Mouse (Mus musculus) stomach, embryonic 16.5 days (tissue): ENCODE results near the gene Timm10. TPM values are rescaled to one million over a fixed set of nuclear protein-coding genes. Genes with fewer than 3 reads are reported as not detected.

Experiments used
- ATAC-seq: fragments of 200-750 bp; cut with Nextera tagmentation; 2 replicates; pipeline ENCODE4 v1.8.0; 2017; ENCODE audit warnings: moderate number of reproducible peaks, moderate TSS enrichment; ENCODE audit not compliant: insufficient read depth, low FRiP score
- H3K27ac ChIP-seq: fragments of 300-500 bp; sonication (generic); 2 replicates; pipeline ENCODE4 v1.5.1; 2014; ENCODE audit warnings: low read length
- H3K27me3 ChIP-seq: fragments of 300-500 bp; sonication (generic); 2 replicates; pipeline ENCODE4 v1.6.1; 2014; ENCODE audit warnings: low read length, control low read depth, mixed read lengths; ENCODE audit not compliant: control insufficient read depth, insufficient read depth
- H3K36me3 ChIP-seq: fragments of 300-500 bp; sonication (generic); 2 replicates; pipeline ENCODE4 v1.6.1; 2014; ENCODE audit warnings: low read length; ENCODE audit not compliant: control insufficient read depth, insufficient read depth
- H3K4me1 ChIP-seq: fragments of 300-500 bp; sonication (generic); 2 replicates; pipeline ENCODE4 v1.6.1; 2014; ENCODE audit warnings: low read length, control low read depth, mixed read lengths; ENCODE audit not compliant: control insufficient read depth, insufficient read depth
- H3K4me2 ChIP-seq: fragments of 300-500 bp; sonication (generic); 2 replicates; pipeline ENCODE4 v1.6.1; 2014; ENCODE audit warnings: low read depth, low read length, mixed read lengths
- H3K4me3 ChIP-seq: fragments of 300-500 bp; sonication (generic); replicated peaks from 2 replicates; pipeline ENCODE4 v1.5.1; 2014; ENCODE audit warnings: mild to moderate bottlenecking, low read length
- H3K9ac ChIP-seq: fragments of 300-500 bp; sonication (generic); 2 replicates; pipeline ENCODE4 v1.6.1; 2014; ENCODE audit warnings: low read length
- H3K9me3 ChIP-seq: fragments of 300-500 bp; sonication (generic); replicated peaks from 2 replicates; pipeline ENCODE4 v1.6.1; 2016; ENCODE audit warnings: low read length, control low read depth; ENCODE audit not compliant: control insufficient read depth
- WGBS: fragments of 180-500 bp; shearing (Covaris S2); extraction: QIAGEN DNeasy Blood & Tissue Kit; methylation state at CpG from one replicate; pipeline ENCODE4 v1.1.7; 2014; 5-methylcytosine and 5-hydroxymethylcytosine counted together
- polyA plus RNA-seq: library from polyadenylated mRNA; unstranded; fragments of >200 nt; fragmentation: Nextera tagmentation; extraction: Ambion mirVana; gene quantifications from 2 replicates; pipeline ENCODE4 v1.2.1, GENCODE M21; 2015

Gene Timm10
- polyA plus RNA-seq, 1 experiment from 2014 or later = 45.6 TPM

- peak overlapping the region; percentile 91 for H3K27ac ChIP-seq
Observed at GRCm38 (mm10) chr2:84831666-84832391, 5.0 kb downstream of the Timm10 start.

GRCm38 (mm10) chr2:84837107-84837506 lies 10.3 kb downstream of the Timm10 start:
- Histone ChIP-seq H3K4me2 (no peak overlapping the region), H3K27me3 (no peaks in the 10 kb centered on the region; the same call in 1 of the 2 replicates), H3K36me3 (no peaks in the 10 kb centered on the region), H3K9me3 (no peaks in the 10 kb centered on the region), H3K4me3 (no peak overlapping the region), H3K27ac (no peak overlapping the region), H3K9ac (no peak overlapping the region), H3K4me1 (peaks cover 29% of the 10 kb centered on the region)
- no peak for ATAC-seq
- WGBS = 52% methylated on average over 8 of the region's 8 CpGs

More at GRCm38 (mm10) chr2:84831666-84832391, 5.0 kb downstream of the Timm10 start:
- peak; percentile 85 for ATAC-seq
- Histone ChIP-seq H3K9me3 (no peaks in the 10 kb centered on the region), H3K4me3 (no peak overlapping the region), H3K27me3 (no peaks in the 10 kb centered on the region), H3K36me3 (no peaks in the 10 kb centered on the region), H3K9ac (peak overlapping the region; percentile 47; the same call in 1 of the 2 replicates), H3K4me1 (peaks cover 8% of the 10 kb centered on the region; the same call in 1 of the 2 replicates), H3K4me2 (0 out of 2 replicates have a peak overlapping the region, but pooled peaks have one; percentile 20)
- WGBS = 26% methylated on average over 10 of the region's 10 CpGs

DNA sequence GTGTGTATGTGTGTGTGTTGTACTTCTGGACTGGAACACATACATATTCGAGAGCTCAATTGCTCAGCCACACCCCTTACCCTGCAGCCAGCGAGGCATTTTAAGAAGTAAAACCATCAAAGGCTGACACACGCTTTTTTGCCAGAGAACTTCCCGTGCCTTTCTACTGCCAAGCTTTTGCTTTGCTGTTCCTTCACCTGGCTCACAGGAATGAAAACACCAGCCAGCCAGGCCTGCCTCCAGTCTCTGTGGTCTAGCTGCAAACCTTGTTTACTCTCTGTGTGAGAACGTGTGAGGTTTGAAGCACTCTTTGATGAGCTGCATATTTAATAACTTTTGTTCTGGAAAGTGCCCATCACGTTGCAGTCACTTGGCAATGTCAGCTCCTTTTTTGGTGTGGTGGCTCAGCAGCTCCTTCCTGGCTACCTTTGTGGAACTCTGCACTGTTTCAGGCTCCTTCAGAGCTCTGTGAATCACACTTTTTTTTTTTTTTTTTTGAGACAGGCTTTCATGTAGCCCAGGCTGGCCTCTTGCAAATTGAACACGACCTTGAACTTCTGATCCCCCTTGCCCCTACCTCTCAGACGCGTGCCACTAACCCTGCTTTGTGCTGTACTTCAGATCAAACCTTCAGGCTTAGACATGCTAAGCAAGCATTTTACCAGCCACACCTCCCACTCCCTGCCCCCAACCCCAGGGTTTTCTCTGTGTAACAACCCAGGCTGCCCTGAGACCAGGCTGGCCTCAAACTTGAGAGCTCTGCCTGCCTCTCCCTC lies 11.2 kb downstream of the Timm10 start:
- no peak overlapping the region for H3K4me2 ChIP-seq
- no peaks in the 10 kb centered on the region for H3K36me3 ChIP-seq
- H3K4me1 ChIP-seq = peaks cover 29% of the 10 kb centered on the region
- no peaks in the 10 kb centered on the region; the same call in 1 of the 2 replicates for H3K27me3 ChIP-seq
- no peaks in the 10 kb centered on the region for H3K9me3 ChIP-seq
- H3K27ac ChIP-seq = no peak overlapping the region
- no peak overlapping the region for H3K4me3 ChIP-seq
- 29% methylated on average over 9 of the region's 9 CpGs for WGBS
- ATAC-seq = no peak
- H3K9ac ChIP-seq = no peak overlapping the region

- ATAC-seq = no peak
- Histone ChIP-seq H3K9me3 (no peaks in the 10 kb centered on the region), H3K9ac (peak within 1 kb of the TSS; percentile 89), H3K27me3 (no peaks in the 10 kb centered on the region; the same call in 1 of the 2 replicates), H3K36me3 (no peaks in the 10 kb centered on the region), H3K4me3 (peak within 1 kb of the TSS; percentile 78), H3K27ac (peak within 1 kb of the TSS; percentile 86), H3K4me1 (peaks cover 29% of the 10 kb centered on the region), H3K4me2 (peak within 1 kb of the TSS; percentile 97)
- 31% methylated on average over 10 of the region's 10 CpGs for WGBS
Observed at GRCm38 (mm10) chr2:84838593-84838949, 11.8 kb downstream of the Timm10 start, which contains the start of gene Slc43a1. Gene Slc43a1, plus strand, starts transcription at chr2:84838850.

- Histone ChIP-seq H3K4me1 (peaks cover 29% of the 10 kb centered on the region), H3K4me2 (peak overlapping the region; percentile 97), H3K27ac (peak overlapping the region; percentile 86), H3K9me3 (no peaks in the 10 kb centered on the region), H3K9ac (peak overlapping the region; percentile 89), H3K27me3 (no peaks in the 10 kb centered on the region; the same call in 1 of the 2 replicates), H3K36me3 (no peaks in the 10 kb centered on the region), H3K4me3 (peak overlapping the region; percentile 78)
- WGBS = under 1% methylated on average over 47 of the region's 47 CpGs
- peak; percentile 41 for ATAC-seq
Observed at GRCm38 (mm10) chr2:84838993-84839980, 12.5 kb downstream of the Timm10 start.

DNA sequence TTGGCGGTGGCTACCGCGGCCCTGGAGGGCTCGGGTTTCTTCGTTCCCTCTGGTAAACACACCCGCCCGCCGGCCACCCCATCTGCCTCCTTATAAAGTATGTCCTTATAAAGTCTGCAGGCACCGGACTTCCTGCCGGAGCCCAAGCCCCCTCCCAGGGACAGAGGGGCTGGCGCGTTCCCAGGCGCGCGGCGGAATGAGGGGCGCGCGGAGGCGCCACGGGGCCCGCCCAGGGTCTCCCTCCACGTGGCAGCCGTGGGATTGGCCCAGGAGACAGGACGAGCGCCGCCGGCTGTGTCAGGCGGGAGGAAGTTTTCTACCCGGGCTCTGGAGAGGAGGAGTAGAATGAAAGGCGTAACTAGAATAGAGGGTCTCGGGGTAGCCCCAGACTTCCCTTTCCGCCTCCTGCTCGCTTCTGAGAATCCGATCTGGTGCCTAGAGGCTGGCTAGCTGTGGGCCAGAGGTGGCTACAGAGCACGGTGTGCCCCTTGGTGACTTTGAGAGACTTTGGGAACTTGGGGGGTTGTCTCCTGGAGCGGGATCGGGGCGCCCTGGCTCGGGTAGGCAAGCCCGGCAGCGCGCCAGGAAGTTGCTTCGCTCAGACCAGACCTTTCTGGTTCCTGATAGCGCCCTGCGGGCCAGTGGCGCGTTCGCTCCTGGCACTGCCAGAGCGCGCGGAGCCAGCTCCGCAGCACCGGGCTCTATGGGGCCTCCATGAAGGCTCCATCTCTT lies 13.4 kb downstream of the Timm10 start:
- H3K27ac ChIP-seq = peak overlapping the region; percentile 86
- under 1% methylated on average over 54 of the region's 54 CpGs for WGBS

DNA sequence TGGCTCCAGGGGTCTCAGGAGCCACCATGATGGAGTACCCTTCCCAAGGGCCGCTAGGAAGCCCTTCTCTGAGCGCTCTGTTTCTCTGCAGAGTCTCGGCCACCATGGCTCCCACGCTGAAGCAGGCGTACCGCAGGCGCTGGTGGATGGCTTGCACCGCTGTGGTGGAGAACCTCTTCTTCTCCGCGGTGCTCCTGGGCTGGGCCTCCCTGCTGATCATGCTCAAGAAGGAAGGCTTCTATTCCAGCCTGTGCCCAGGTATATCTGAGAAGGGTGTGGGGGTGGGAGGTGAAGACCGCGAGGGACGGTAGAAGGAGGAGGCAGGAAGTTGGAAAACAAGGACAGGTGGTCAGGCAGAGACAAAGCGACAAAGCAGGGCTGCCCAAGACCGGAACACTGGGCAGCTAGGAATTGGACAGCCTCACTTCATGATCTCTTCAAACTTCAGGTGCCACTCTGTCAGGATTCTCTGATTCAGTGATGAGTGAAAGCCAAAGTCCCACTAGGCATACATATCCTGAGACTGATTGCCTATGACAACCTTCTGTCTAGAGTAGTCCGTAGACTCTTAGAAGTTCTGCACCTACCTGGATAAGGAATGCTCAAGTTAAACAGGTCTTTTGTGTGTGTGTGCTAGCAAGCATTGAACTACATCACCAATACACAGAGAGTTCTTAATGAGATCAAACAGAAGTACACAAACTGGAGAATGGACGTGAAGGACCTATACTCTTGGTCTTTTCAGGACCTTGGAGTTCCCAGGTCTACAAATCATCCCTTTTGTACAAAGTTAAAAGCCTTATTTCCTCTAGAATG lies 14.2 kb downstream of the Timm10 start:
- H3K27ac ChIP-seq = peak overlapping the region; percentile 86
- WGBS = 4% methylated on average over 17 of the region's 17 CpGs
- 0 out of 2 replicates have a peak, but pooled peaks have one; percentile 15 for ATAC-seq
- H3K4me2 ChIP-seq = peak overlapping the region; percentile 97
- H3K36me3 ChIP-seq = no peaks in the 10 kb centered on the region
- no peaks in the 10 kb centered on the region; the same call in 1 of the 2 replicates for H3K27me3 ChIP-seq
- H3K4me3 ChIP-seq = peak overlapping the region; percentile 78
- peak overlapping the region; percentile 89 for H3K9ac ChIP-seq
- peaks cover 29% of the 10 kb centered on the region for H3K4me1 ChIP-seq
- no peaks in the 10 kb centered on the region for H3K9me3 ChIP-seq

More for the DNA sequence above, 13.4 kb downstream of the Timm10 start:
- Histone ChIP-seq H3K27me3 (no peaks in the 10 kb centered on the region; the same call in 1 of the 2 replicates), H3K4me2 (peak overlapping the region; percentile 97), H3K9me3 (no peaks in the 10 kb centered on the region), H3K9ac (peak overlapping the region; percentile 89), H3K4me1 (peaks cover 29% of the 10 kb centered on the region), H3K4me3 (peak overlapping the region; percentile 78), H3K36me3 (no peaks in the 10 kb centered on the region)
- ATAC-seq = peak; percentile 92
